Mouse (Mus musculus): Measurements from ENCODE around the gene Hspa2.

GRCm38 (mm10) chr12:76367096-76367995 lies 36.6 kb upstream of the Hspa2 start:
- TF ChIP-seq POLR2A (IDR thresholded peaks at IDR 0.05; ENCODE audit: control insufficient read depth, low read depth, low read length) (no peak), CTCF (IDR thresholded peaks at IDR 0.05; ENCODE audit: control insufficient read depth, insufficient read depth, insufficient replicate concordance, low read depth, low read length) (no peak)

Measured in testis, adult 2 months (tissue).